Mouse (Mus musculus) spleen, postnatal 10 days (tissue): ENCODE results near the gene Tmem63c.

Source experiments
- DNase-seq, 2 experiments: peaks; one replicate each; pipeline ENCODE4 v3.0.0; 2021 to 2022; ENCODE audit warnings: low spot score in 2 of 2

Tmem63c gene

DNA sequence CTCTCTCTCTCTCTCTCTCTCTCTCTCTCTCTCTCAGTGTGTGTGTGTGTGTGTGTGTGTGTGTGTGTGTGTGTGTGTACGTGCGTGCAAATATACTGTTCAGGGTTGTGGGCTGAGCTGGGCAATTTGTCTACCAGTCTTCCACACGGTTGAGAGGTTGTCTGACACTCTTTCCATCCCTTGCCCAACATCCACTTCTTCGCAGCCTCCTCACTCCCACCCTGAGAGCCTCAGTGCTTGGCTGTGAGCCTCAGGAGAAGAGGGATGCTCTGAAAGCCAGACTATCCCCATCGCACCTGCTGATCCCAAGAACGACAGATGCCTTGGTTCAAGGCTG is 20.3 kb upstream of the Tmem63c start:
- DNase-seq: no peak

DNA sequence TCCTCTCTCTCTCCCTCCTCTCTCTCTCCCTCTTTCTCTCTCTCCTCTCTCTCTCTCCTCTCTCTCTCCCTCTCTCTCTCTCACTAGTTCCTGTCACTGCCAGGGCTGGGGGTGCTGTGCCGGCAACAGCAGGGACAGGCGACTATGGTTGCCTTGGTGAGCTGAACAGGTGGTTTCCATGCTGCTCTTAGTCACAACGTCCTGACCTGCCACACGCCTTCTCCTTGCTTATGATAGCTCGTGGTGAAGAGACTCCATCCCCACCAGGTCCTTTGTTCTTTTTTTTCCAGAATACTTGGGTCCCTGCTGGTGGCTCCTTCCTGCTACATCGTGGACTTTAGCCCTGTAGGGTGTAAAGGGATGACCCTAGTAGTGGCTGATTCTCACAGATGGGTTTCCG is 18.9 kb upstream of the Tmem63c start:
- no peak for DNase-seq

DNA sequence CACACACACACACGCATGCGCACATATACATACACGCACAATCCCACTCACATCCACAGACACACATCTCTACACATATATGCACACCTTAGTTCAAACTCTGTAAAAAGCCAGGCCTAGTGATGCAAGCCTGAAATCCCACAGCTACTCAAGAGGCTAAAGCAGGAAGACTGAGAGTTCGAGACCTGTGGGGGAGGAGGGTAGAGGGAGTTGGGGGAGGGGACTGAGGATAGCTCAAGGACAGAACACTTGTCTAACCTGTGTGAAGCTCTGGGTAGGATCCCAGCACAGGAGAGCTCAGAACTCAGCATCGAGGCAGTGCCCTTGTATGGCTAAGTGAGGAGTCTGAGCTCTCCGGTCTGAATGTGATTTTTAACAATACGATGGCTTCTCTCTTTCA is 18.3 kb upstream of the Tmem63c start:
- no peak for DNase-seq

DNA sequence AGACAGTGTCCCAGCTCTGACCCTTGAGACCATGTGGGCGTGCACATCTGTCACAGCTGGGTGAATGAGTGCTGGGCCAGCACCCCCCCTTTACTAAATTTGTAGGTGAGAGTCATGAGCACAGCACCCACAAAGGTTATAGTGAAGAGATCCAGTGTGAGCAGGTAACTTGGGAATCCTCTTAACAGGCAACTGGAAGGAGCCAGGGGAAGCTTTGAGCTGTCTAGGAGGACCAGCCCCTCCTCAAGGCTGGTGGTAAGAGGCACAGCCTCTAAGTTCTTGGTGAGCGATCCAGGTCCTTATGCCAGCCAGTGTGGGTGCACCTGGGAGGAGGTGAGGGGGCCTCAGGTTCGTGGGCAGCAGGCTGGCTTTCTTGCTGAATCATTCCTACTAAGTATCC is 17.5 kb upstream of the Tmem63c start:
- DNase-seq: no peak

GRCm38 (mm10) chr12:87004596-87004995 is 16.5 kb upstream of the Tmem63c start:
- no peak for DNase-seq

DNA sequence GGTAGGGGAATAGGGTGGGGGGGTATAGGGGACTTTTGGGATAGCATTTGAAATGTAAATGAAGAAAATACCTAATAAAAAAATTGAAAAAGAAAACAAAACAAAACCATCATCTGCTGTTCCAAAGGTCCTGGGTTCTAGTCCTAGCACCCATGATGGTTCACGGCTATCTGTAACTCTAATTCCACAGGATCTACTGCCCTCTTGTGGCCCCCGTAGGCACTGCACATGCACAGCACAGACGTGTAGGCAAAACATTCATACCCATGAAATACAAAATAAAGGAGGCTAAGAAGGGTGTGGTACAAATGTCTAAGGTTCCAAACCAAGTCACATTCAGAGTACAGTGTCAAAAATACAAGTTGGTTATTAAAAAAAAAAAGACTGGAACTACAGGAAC is 4.1 kb upstream of the Tmem63c start:
- peak; percentile 28 to 70 for DNase-seq

DNA sequence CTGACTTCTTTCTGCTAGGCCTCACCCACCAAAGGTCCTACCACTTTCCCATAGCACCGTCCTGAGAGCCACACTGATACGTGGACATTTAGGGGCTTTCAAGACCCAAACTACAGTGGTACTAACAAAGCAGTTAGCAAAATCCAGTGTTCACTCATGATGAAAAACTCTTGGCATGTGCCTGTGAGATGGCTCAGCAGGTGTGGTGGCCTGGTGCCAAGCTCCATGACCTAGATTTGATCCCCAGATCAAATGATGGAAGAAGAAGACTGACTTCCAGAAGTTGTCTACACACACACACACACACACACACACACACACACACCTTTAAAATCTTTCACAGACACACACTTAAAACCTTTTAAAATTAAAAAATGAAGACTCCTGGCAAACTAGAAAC is 2.4 kb upstream of the Tmem63c start:
- no peak for DNase-seq

DNA sequence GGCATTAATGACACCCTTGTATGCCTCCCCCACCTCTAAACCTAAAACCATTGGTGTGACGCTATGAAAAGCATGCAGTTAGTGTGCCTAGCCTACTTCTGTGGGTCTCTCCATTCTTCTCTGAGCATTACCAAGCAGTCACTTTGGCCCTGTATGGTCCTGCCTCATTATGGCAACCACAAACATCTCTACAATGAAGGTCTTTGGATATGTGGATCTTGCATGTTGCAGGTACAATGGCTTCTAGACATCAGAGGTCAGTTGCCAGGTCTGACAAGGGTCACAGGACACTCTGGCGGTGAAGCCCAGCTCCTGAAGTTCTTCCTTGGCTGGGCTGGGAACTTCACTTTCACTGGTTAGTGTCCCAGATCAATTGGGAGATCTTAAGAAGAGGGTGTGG is 866 bp downstream of the Tmem63c start:
- no peak for DNase-seq

DNA sequence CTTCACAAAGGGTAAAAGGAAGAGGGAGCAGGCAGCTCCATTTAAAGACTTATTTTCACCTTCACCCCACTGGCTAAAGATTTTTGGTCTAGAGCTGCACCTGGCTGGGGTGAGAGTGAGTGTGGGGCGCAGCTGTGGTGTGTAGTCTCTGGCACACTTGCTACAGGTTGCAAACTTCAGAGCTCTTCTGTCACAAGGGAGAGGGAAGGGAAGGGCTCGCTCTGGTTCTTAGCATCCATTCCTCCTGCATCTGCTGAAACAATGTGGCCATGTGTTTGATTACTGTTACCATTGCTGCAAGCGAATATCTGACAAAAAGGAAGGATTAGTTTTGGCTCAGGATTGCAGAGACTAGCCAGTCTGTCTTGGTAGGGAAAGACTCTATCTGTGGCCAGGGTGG is 2.3 kb downstream of the Tmem63c start:
- DNase-seq: no peak

DNA sequence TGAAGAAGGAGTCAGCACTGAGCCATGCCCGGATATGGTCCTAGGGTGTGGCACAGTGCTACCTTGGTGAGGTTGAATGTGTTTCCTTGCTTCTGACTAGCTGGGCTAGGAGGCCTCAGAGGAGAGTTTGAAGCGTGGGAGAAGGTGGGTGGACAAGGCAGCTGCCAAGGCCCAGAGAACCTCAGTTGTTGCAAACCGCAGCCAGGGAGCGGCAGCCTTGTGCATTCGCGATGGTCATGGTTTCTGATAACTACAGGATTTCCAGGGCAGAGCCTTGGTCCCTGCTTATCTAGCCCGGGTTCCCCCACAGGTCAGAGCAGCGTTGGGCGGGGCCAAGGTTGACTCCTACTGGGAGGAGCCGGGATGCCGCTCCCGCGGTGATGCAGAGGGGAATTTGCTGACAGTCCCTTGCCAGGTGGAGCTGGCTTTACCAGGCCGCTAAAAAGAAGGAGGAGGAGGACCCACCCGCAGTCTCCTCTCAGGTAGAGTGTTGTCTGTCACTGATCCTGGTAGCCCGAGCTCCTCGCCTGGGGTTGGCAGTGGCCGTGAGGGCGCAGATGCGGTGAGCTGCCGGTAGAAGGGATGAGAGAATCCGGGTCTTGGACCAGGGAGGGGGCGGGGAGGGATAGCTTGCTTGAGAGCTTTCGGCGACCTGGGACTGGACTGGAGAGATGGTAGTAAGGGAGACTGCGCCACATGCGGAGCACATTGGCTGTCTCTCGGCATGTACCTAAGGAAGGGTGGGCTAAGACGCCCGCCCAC is 5.2 kb downstream of the Tmem63c start:
- DNase-seq: no peak

- no peak for DNase-seq
Observed at GRCm38 (mm10) chr12:87026871-87027240, 5.7 kb downstream of the Tmem63c start.

DNA sequence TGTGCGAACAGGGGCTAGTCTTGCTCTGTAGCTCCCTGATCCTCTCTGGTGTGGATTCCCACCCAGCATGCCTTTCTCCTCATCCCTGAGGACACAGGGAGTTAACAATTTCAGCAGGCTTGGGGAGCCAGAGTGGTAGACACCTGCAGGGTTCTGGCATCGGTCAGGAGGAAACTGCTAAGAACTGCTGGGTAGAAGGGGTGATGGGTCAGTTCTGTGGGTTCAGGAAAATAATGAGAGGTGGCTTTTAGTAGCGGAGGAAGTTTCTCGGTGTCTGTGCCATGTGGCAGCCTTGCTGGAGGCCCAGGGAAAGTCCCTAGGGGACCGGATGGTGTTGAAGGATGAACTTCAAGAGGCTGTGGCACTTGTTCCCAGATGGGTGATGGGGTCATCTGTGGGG is 6.3 kb downstream of the Tmem63c start:
- DNase-seq: no peak

- DNase-seq: no peak
Observed at GRCm38 (mm10) chr12:87028068-87028467, 6.9 kb downstream of the Tmem63c start.

GRCm38 (mm10) chr12:87029251-87029976 is 8.3 kb downstream of the Tmem63c start:
- no peak for DNase-seq

DNA sequence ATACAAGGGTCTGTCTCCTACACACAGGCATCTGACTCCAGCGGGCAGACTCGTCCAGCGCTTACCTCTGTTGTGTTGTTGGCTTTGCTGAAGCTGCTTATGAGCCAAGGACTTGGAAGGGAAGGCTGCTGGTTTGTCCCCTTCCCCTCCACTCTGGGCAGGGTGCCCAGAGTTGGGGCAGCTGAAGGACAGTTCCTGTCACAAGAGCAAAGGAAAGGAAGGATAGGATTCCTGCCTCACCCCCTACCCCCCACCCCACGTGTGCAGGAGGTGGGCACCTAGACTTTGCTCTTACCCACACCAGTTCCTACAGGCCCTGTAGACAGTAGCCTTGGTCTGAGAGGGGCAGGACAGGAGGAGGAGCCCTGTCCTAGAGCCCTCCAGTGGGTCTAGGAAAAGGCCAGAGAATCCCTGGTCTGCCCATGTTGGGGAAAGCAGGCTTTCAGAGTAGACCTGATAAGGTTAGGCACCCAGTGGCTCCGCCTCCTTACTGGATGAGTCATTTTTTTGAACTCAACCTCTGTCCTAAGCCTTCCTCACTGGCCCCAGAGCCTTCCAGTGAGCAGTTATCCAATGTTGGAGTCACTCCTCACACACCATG is 10.1 kb downstream of the Tmem63c start:
- no peak for DNase-seq

DNA sequence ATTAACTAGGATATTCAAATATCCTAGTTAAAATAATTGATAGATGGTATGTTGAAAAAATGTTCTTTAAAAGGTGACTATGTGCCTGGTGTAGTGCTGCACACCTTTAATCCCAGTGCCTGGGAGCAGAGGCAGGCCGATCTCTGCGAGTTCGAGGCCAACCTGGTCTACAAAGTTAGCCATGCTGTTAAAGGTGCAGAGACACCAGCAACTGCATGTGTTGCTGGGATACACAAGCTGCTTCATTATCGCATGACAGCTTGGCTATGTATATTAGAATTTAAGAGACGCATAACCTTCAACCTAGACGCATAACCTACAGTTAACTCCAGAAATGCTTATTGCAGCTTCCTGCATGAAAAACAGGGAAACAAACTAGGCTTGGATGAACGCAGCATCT is 15.5 kb downstream of the Tmem63c start:
- no peak for DNase-seq

GRCm38 (mm10) chr12:87040166-87040565 is 19.0 kb downstream of the Tmem63c start:
- DNase-seq: no peak

DNA sequence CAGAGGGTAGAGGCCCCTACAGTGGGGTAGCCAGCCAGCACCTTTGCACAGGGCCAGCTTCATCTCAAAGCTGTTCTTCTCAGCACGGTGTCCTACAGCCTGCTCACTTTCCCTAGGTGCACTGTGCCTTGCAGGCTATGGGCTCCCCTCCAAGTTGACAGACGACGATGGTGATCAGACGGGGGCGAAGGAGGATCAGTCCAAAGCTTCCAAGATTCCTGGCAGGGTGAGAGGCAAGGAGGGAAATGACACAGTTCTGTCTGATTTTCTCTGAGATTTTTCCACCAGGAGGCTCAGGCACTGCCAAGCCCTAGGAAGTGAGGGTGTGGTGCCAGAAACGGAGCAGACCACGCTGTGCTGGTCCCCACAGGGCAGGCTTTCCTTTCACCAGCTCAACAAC is 19.7 kb downstream of the Tmem63c start:
- DNase-seq: no peak

DNA sequence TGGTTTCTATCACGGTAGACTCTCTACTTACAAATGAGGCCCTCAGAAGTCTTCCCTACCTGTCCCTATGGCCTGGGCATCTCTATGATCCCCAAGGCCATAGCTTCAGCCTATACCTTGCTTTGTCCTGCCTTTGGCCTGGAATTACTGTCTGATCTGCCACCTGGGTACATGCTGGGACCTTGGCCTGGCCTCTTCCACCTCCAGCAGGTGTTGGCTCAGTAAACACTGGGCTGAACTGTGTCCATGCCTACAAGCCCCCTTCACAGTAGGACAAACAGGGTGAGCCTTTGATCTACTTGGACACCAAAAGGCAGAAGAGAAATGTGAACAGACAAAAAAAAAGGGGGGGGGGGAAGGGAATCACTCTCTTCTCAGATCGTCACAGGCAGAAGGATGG is 21.3 kb downstream of the Tmem63c start:
- DNase-seq: no peak

DNA sequence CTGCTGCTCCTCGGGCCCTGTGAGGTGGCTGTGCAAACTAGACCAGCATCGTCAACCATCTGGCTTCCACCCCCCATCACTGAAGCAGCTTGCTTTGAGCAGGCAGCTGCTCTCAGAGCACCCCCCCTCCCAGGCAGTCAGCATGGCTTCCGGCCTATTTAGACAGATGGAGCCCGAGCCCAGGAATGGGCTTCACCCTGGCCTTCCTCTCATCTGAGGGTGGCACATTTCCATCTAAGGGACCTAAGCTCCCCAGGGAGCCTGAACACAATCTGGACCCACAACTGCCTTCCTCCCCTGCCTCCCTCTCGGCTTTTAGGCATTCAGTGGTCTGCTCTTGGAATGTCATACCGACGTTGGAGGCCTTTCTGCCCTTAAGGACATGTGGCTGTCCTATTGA is 22.1 kb downstream of the Tmem63c start:
- DNase-seq: no peak

DNA sequence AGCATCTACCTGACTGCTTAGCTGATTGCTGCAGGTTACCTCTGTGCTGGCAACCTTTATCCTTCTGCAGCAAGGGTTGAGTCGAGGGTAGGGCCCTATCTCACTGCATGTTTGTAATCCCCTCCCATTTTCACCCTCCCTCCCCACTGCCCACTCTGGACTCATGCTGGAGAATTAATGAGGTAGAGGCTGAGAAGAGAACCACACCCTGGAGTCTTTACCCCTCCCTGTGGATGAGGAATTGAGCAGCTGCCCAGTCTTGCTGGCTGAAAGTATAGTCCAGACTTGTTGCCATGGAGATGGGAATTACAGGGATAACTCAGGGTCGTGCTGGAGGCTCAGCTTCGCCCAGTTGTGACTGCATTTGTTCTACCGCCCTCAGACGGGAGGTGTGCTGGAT is 23.6 kb downstream of the Tmem63c start:
- no peak for DNase-seq

DNA sequence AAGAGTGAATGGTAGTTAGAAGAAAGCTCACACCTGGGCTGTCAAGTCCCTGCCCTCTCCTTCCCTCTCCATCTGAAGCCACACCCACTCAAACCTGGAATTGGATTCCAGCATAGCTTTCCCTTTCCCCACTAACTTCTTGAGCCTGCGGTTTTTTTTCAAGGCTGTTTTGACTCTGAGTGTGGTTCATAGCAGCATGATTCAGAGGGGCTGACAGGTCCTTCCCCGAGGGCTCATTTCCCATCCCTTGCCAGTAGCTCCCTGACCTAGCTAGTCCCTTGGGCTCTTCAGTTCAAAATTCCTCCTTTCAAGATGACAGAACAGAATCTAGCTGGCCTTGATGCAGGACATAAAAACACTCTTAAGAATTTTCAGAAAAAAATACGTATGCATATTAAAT is 26.4 kb downstream of the Tmem63c start:
- no peak for DNase-seq

DNA sequence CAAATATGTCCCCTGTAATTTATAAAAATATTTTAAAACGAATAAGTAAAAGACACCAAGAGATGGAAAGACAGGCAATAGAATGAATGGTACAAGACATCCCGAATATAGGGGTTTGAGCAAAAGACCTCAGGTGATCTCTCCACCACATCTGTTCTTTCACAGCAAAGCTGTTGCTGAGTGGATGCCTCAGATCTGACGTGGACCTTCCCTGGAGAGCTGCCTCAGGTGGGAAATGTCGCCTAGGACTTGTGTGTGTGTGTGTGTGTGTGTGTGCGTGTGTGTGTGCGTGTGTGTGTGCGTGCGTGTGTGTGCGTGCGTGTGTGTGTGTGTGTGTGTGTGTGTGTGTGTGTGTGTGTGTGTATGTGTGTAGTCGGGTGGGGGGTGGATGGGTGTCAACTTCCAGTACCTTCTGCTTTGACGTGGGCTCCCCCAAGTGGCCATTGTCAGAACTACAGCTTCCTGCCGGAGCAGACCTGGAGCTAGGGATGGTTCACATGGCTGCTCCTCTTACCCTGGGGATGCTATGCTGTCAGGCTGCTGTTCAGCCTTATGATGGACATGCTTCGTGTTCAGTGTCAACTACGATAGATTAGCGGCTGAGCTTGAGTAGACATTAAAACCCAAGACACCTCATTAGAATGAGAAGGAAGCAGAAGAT is 31.7 kb downstream of the Tmem63c start:
- DNase-seq: peak; percentile 70 to 85
